Mouse (Mus musculus): Measurements from ENCODE around the gene Map4k3. TPM values are rescaled to one million over a fixed set of nuclear protein-coding genes. Genes with fewer than 3 reads are reported as not detected.

The Map4k3 gene
- total and polyA plus RNA-seq, 2 experiments from 2014 or later: 17.3 to 60.9 TPM

GRCm38 (mm10) chr17:80683821-80684576, 44.3 kb downstream of the Map4k3 start:
- 52% methylated on average over 6 of the region's 6 CpGs for WGBS
- Histone ChIP-seq H3K36me3 (ENCODE audit: insufficient read depth, low read length) (no peaks in the 10 kb centered on the region), H3K4me3 (ENCODE audit: low read depth, low read length) (no peak overlapping the region), H3K27ac (ENCODE audit: low read depth, low read length) (no peak overlapping the region), H3K9ac (replicated peaks; ENCODE audit: low read length, poor library complexity, severe bottlenecking) (no peak overlapping the region), H3K27me3 (ENCODE audit: insufficient read depth, low read length) (no peaks in the 10 kb centered on the region), H3K4me1 (ENCODE audit: insufficient read depth, low read length) (no peaks in the 10 kb centered on the region), H3K9me3 (ENCODE audit: low read length) (no peaks in the 10 kb centered on the region), H3K4me2 (ENCODE audit: low read depth, low read length, poor library complexity, severe bottlenecking) (no peak overlapping the region)
- DNase-seq (ENCODE audit: low spot score): peak; percentile 65
- peak; percentile 66 for TF ChIP-seq CTCF (IDR thresholded peaks at IDR 0.05)
- ATAC-seq (ENCODE audit: low FRiP score): peak; percentile 54; the same call in 1 of the 2 replicates

GRCm38 (mm10) chr17:80683041-80683440, 45.2 kb downstream of the Map4k3 start:
- DNase-seq (ENCODE audit: low spot score) (no peak), ATAC-seq (ENCODE audit: low FRiP score) (no peak)
- no peak for TF ChIP-seq CTCF (IDR thresholded peaks at IDR 0.05)
- Histone ChIP-seq H3K9ac (replicated peaks; ENCODE audit: low read length, poor library complexity, severe bottlenecking) (no peak overlapping the region), H3K9me3 (ENCODE audit: low read length) (no peaks in the 10 kb centered on the region), H3K27me3 (ENCODE audit: insufficient read depth, low read length) (no peaks in the 10 kb centered on the region), H3K4me1 (ENCODE audit: insufficient read depth, low read length) (no peaks in the 10 kb centered on the region), H3K36me3 (ENCODE audit: insufficient read depth, low read length) (no peaks in the 10 kb centered on the region), H3K4me2 (ENCODE audit: low read depth, low read length, poor library complexity, severe bottlenecking) (no peak overlapping the region), H3K4me3 (ENCODE audit: low read depth, low read length) (no peak overlapping the region), H3K27ac (ENCODE audit: low read depth, low read length) (no peak overlapping the region)
- 86% methylated on average over 5 of the region's 5 CpGs for WGBS

GRCm38 (mm10) chr17:80678190-80678589, 50.1 kb downstream of the Map4k3 start:
- Histone ChIP-seq H3K36me3 (ENCODE audit: insufficient read depth, low read length) (no peaks in the 10 kb centered on the region), H3K4me3 (ENCODE audit: low read depth, low read length) (no peak overlapping the region), H3K9ac (replicated peaks; ENCODE audit: low read length, poor library complexity, severe bottlenecking) (no peak overlapping the region), H3K9me3 (ENCODE audit: low read length) (no peaks in the 10 kb centered on the region), H3K4me1 (ENCODE audit: insufficient read depth, low read length) (no peaks in the 10 kb centered on the region; the same call in 1 of the 2 replicates), H3K4me2 (ENCODE audit: low read depth, low read length, poor library complexity, severe bottlenecking) (no peak overlapping the region), H3K27ac (ENCODE audit: low read depth, low read length) (no peak overlapping the region), H3K27me3 (ENCODE audit: insufficient read depth, low read length) (no peaks in the 10 kb centered on the region)
- no peak for ATAC-seq (ENCODE audit: low FRiP score)
- 73% methylated on average over 6 of the region's 6 CpGs for WGBS
- DNase-seq (ENCODE audit: low spot score): no peak
- no peak for TF ChIP-seq CTCF (IDR thresholded peaks at IDR 0.05)

- H3K9me3 ChIP-seq (ENCODE audit: low read length): no peaks in the 10 kb centered on the region
- no peak for TF ChIP-seq CTCF (IDR thresholded peaks at IDR 0.05)
Measured at GRCm38 (mm10) chr17:80676859-80677535, 51.3 kb downstream of the Map4k3 start.

GRCm38 (mm10) chr17:80676211-80676610, 52.1 kb downstream of the Map4k3 start:
- no peaks in the 10 kb centered on the region; the same call in 1 of the 2 replicates for H3K4me1 ChIP-seq (ENCODE audit: insufficient read depth, low read length)
- no peak overlapping the region for H3K27ac ChIP-seq (ENCODE audit: low read depth, low read length)
- ATAC-seq (ENCODE audit: low FRiP score) (no peak), DNase-seq (ENCODE audit: low spot score) (no peak)
- H3K9me3 ChIP-seq (ENCODE audit: low read length): no peaks in the 10 kb centered on the region
- H3K4me2 ChIP-seq (ENCODE audit: low read depth, low read length, poor library complexity, severe bottlenecking): no peak overlapping the region
- TF ChIP-seq CTCF (IDR thresholded peaks at IDR 0.05): no peak
- no peak overlapping the region for H3K4me3 ChIP-seq (ENCODE audit: low read depth, low read length)
- no peak overlapping the region for H3K9ac ChIP-seq (replicated peaks; ENCODE audit: low read length, poor library complexity, severe bottlenecking)
- WGBS: 66% methylated on average over 2 of the region's 2 CpGs
- no peaks in the 10 kb centered on the region for H3K27me3 ChIP-seq (ENCODE audit: insufficient read depth, low read length)
- H3K36me3 ChIP-seq (ENCODE audit: insufficient read depth, low read length): no peaks in the 10 kb centered on the region

More at GRCm38 (mm10) chr17:80676859-80677535, 51.3 kb downstream of the Map4k3 start:
- DNase-seq (ENCODE audit: low spot score): no peak
- no peak overlapping the region for H3K4me2 ChIP-seq (ENCODE audit: low read depth, low read length, poor library complexity, severe bottlenecking)
- H3K36me3 ChIP-seq (ENCODE audit: insufficient read depth, low read length): no peaks in the 10 kb centered on the region
- no peak overlapping the region for H3K4me3 ChIP-seq (ENCODE audit: low read depth, low read length)
- no peaks in the 10 kb centered on the region for H3K27me3 ChIP-seq (ENCODE audit: insufficient read depth, low read length)
- ATAC-seq (ENCODE audit: low FRiP score): no peak
- H3K4me1 ChIP-seq (ENCODE audit: insufficient read depth, low read length): no peaks in the 10 kb centered on the region; the same call in 1 of the 2 replicates
- no peak overlapping the region for H3K9ac ChIP-seq (replicated peaks; ENCODE audit: low read length, poor library complexity, severe bottlenecking)
- no peak overlapping the region for H3K27ac ChIP-seq (ENCODE audit: low read depth, low read length)
- 71% methylated on average over 11 of the region's 11 CpGs for WGBS

- H3K9ac ChIP-seq (replicated peaks; ENCODE audit: low read length, poor library complexity, severe bottlenecking): no peak overlapping the region
- no peaks in the 10 kb centered on the region for H3K9me3 ChIP-seq (ENCODE audit: low read length)
- no peak overlapping the region for H3K27ac ChIP-seq (ENCODE audit: low read depth, low read length)
- no peaks in the 10 kb centered on the region for H3K27me3 ChIP-seq (ENCODE audit: insufficient read depth, low read length)
- ATAC-seq (ENCODE audit: low FRiP score) (no peak), DNase-seq (ENCODE audit: low spot score) (no peak)
- TF ChIP-seq CTCF (IDR thresholded peaks at IDR 0.05): no peak
- no peak overlapping the region for H3K4me2 ChIP-seq (ENCODE audit: low read depth, low read length, poor library complexity, severe bottlenecking)
- H3K4me3 ChIP-seq (ENCODE audit: low read depth, low read length): no peak overlapping the region
- H3K36me3 ChIP-seq (ENCODE audit: insufficient read depth, low read length): no peaks in the 10 kb centered on the region
- 84% methylated on average over 1 of the region's 1 CpGs for WGBS
- H3K4me1 ChIP-seq (ENCODE audit: insufficient read depth, low read length): no peaks in the 10 kb centered on the region
Measured at GRCm38 (mm10) chr17:80670395-80670794, 57.9 kb downstream of the Map4k3 start.

Measured in midbrain, postnatal 0 days (tissue).